Mouse (Mus musculus) heart, postnatal 0 days (tissue): ENCODE measurements around the gene Med25.

Source experiments
- CTCF ChIP-seq: IDR thresholded peaks from 2 replicates; pipeline ENCODE4 v1.5.1; 2016; ENCODE audit warnings: antibody characterized with exemption, control low read depth, low read depth
- EP300 ChIP-seq: IDR thresholded peaks from 2 replicates; pipeline ENCODE4 v1.6.1; 2016; ENCODE audit warnings: antibody characterized with exemption, low read depth

GRCm38 (mm10) chr7:44826771-44827170 lies 65.7 kb downstream of the Med25 start:
- TF ChIP-seq CTCF (no peak), EP300 (no peak)
